Comparison of ENCODE assay signal across 16 mouse cellular contexts in genomic region chr12:98777509-98777908, GRCm38 (mm10). TPM values are rescaled to one million over a fixed set of nuclear protein-coding genes. Genes with fewer than 3 reads are reported as not detected.
A peak's percentile ranks its signal among the peaks of the same experiment; 100 is the strongest.
DNase-seq lines count a peak whose midpoint lies in the region; ATAC-seq lines count a peak whose summit lies in the region.
"Had no signal": no experiment of that assay in that cellular context is flagged by ENCODE, and none has a peak within 500 bp of the region (broad histone marks: within the 10 kb centered on the region; RNA-seq: fewer than 3 reads in every experiment).

No protein-coding gene starts in this region.

- peak; percentile 57 for ATAC-seq in common myeloid progenitor, adult 5-6 weeks (replicated peaks; ENCODE audit: low read depth, poor library complexity, severe bottlenecking)
- ATAC-seq in megakaryocyte, adult 5-6 weeks (ENCODE audit: poor library complexity, severe bottlenecking) = peak; percentile 71
- ATAC-seq: forebrain, embryonic 14.5 days; forebrain, embryonic 16.5 days had no signal

- no peak for DNase-seq in layer of hippocampus, postnatal 36 days
- no peak for DNase-seq in cerebellum, postnatal 36 days
- DNase-seq in heart, adult 8-10 months (ENCODE audit: low spot score) = no peak
- DNase-seq: adrenal gland, adult 2 months; adrenal gland, postnatal 10 days; adrenal gland, postnatal 25 days; cerebellum, adult 11 months; cerebellum, adult 18-20 months; cerebellum, adult 8-10 months; cerebellum, adult 9-11 months; cerebellum, postnatal 14 days; embryo, embryonic 11 days had no signal

RNA-seq across cellular contexts. Expression of gene Zc3h14, which starts 30.7 kb away (rescaled TPM):
- 134 and 138 TPM in 2 replicates for total RNA-seq in common myeloid progenitor, adult 5-6 weeks (2017)
- total RNA-seq in megakaryocyte, adult 5-6 weeks (2015) = 102 and 119 TPM in 2 replicates
- total RNA-seq in megakaryocyte, adult 5-6 weeks (2017) = 55.7 and 57.8 TPM in 2 replicates
- 10 to 100 TPM; 95.1 to 97.3 TPM for total RNA-seq in layer of hippocampus, postnatal 36 days (2021)
- 10 to 100 TPM; 60.1 to 63.9 (median 61.8) TPM for total RNA-seq in heart, adult 8-10 months (2022)

RNA-seq across cellular contexts. Expression of gene Ptpn21, which starts 40.3 kb away (rescaled TPM):
- 4.6 and 9.0 TPM in 2 replicates for total RNA-seq in common myeloid progenitor, adult 5-6 weeks (2017)
- 1.7 and 2.7 TPM in 2 replicates for total RNA-seq in megakaryocyte, adult 5-6 weeks (2015)
- total RNA-seq in megakaryocyte, adult 5-6 weeks (2017) = 1.1 and 1.6 TPM in 2 replicates
- 1 to 10 TPM; 5.2 to 9.6 TPM for total RNA-seq in layer of hippocampus, postnatal 36 days (2021)
- total RNA-seq in heart, adult 8-10 months (2022) = 10 to 100 TPM; 26.0 to 37.7 (median 30.3) TPM
